Mouse (Mus musculus): ENCODE data around the gene Slc1a5. TPM values are rescaled to one million over a fixed set of nuclear protein-coding genes. Genes with fewer than 3 reads are reported as not detected.
A peak's percentile ranks its signal among the peaks of the same experiment; 100 is the strongest.

Slc1a5 gene
- polyA plus RNA-seq, 1 experiment from 2014 or later = 36.1 TPM

DNA sequence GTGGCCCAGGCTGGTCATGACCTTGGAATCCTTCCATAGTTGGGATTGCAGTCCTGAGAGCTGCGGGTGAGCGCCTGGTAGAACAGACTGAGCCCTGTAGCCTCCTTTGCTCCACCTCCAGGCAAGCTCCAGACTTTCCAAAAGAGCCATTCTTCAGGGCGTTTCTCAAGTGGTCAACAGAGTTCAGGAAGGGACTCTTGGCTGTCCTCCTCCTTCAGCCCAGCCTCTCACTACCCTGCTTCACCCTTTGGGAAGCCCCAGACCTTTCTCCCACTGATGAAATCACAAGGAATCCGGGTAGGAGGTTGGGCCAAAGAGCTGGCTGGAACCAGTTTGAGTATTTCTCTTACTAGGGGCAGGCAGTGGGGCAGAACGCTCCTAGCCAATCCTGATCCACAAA is 1.1 kb upstream of the Slc1a5 start:
- H3K9ac ChIP-seq (ENCODE audit: low read depth, low read length) = no peak overlapping the region
- peaks cover 22% of the 10 kb centered on the region for H3K4me1 ChIP-seq (ENCODE audit: control insufficient read depth, insufficient read depth, low read length)
- no peak for ATAC-seq (ENCODE audit: low FRiP score, low TSS enrichment)
- H3K36me3 ChIP-seq (ENCODE audit: control insufficient read depth, insufficient read depth, low read length) = no peaks in the 10 kb centered on the region
- no peak overlapping the region for H3K4me2 ChIP-seq (replicated peaks; ENCODE audit: low read depth, low read length)
- no peaks in the 10 kb centered on the region; the same call in 1 of the 2 replicates for H3K9me3 ChIP-seq (ENCODE audit: control insufficient read depth, low read length)
- no peaks in the 10 kb centered on the region for H3K27me3 ChIP-seq (ENCODE audit: control insufficient read depth, insufficient read depth, low read length)
- H3K27ac ChIP-seq (ENCODE audit: low read depth, low read length) = peak overlapping the region; percentile 55; the same call in 1 of the 2 replicates
- no peak overlapping the region for H3K4me3 ChIP-seq (ENCODE audit: low read length)
- WGBS = 61% methylated on average over 5 of the region's 5 CpGs

- Histone ChIP-seq H3K27ac (ENCODE audit: low read depth, low read length) (no peak overlapping the region; the same call in 1 of the 2 replicates), H3K9ac (ENCODE audit: low read depth, low read length) (peak overlapping the region; percentile 77), H3K4me3 (ENCODE audit: low read length) (peak overlapping the region; percentile 62), H3K4me1 (ENCODE audit: control insufficient read depth, insufficient read depth, low read length) (peaks cover 22% of the 10 kb centered on the region), H3K9me3 (ENCODE audit: control insufficient read depth, low read length) (no peaks in the 10 kb centered on the region; the same call in 1 of the 2 replicates), H3K27me3 (ENCODE audit: control insufficient read depth, insufficient read depth, low read length) (no peaks in the 10 kb centered on the region), H3K4me2 (replicated peaks; ENCODE audit: low read depth, low read length) (peak overlapping the region; percentile 88), H3K36me3 (ENCODE audit: control insufficient read depth, insufficient read depth, low read length) (peaks cover 4% of the 10 kb centered on the region; the same call in 1 of the 2 replicates)
- under 1% methylated on average over 10 of the region's 10 CpGs for WGBS
- ATAC-seq (ENCODE audit: low FRiP score, low TSS enrichment) = 0 out of 2 replicates have a peak, but pooled peaks have one; percentile 3
Measured at GRCm38 (mm10) chr7:16781555-16781815, 345 bp downstream of the Slc1a5 start.

DNA sequence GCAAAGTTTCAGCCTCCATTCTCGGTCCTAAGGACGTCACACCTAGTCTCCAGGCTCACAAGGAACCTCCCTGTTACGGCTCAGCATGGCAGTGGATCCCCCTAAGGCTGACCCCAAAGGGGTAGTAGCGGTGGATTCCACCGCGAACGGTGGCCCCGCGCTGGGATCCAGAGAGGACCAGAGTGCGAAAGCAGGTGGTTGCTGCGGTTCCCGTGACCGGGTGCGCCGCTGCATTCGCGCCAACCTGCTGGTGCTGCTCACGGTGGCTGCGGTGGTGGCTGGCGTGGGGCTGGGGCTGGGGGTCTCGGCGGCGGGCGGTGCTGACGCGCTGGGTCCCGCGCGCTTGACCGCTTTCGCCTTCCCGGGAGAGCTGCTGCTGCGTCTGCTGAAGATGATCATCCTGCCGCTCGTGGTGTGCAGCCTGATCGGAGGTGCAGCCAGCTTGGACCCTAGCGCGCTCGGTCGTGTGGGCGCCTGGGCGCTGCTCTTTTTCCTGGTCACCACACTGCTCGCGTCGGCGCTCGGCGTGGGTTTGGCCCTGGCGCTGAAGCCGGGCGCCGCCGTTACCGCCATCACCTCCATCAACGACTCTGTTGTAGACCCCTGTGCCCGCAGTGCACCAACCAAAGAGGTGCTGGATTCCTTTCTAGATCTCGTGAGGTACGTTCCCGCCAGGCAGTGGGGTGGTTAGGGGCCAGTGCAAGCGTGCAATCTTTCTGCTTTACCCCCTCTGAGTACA is 845 bp downstream of the Slc1a5 start:
- WGBS = under 1% methylated on average over 58 of the region's 60 CpGs
- Histone ChIP-seq H3K9me3 (ENCODE audit: control insufficient read depth, low read length) (no peaks in the 10 kb centered on the region; the same call in 1 of the 2 replicates), H3K27ac (ENCODE audit: low read depth, low read length) (no peak overlapping the region; the same call in 1 of the 2 replicates), H3K27me3 (ENCODE audit: control insufficient read depth, insufficient read depth, low read length) (no peaks in the 10 kb centered on the region), H3K4me1 (ENCODE audit: control insufficient read depth, insufficient read depth, low read length) (peaks cover 22% of the 10 kb centered on the region), H3K4me2 (replicated peaks; ENCODE audit: low read depth, low read length) (peak overlapping the region; percentile 88), H3K9ac (ENCODE audit: low read depth, low read length) (peak overlapping the region; percentile 77), H3K4me3 (ENCODE audit: low read length) (peak overlapping the region; percentile 62), H3K36me3 (ENCODE audit: control insufficient read depth, insufficient read depth, low read length) (peaks cover 7% of the 10 kb centered on the region; the same call in 1 of the 2 replicates)
- peak; percentile 13; the same call in 1 of the 2 replicates for ATAC-seq (ENCODE audit: low FRiP score, low TSS enrichment)

- Histone ChIP-seq H3K27ac (ENCODE audit: low read depth, low read length) (no peak overlapping the region), H3K4me1 (ENCODE audit: control insufficient read depth, insufficient read depth, low read length) (peaks cover 22% of the 10 kb centered on the region), H3K27me3 (ENCODE audit: control insufficient read depth, insufficient read depth, low read length) (no peaks in the 10 kb centered on the region), H3K36me3 (ENCODE audit: control insufficient read depth, insufficient read depth, low read length) (peaks cover 7% of the 10 kb centered on the region; the same call in 1 of the 2 replicates), H3K9ac (ENCODE audit: low read depth, low read length) (peak overlapping the region; percentile 77), H3K4me3 (ENCODE audit: low read length) (peak overlapping the region; percentile 62), H3K9me3 (ENCODE audit: control insufficient read depth, low read length) (no peaks in the 10 kb centered on the region), H3K4me2 (replicated peaks; ENCODE audit: low read depth, low read length) (peak overlapping the region; percentile 88)
- 5% methylated on average over 11 of the region's 11 CpGs for whole genome bisulfite sequencing
- ATAC-seq (ENCODE audit: low FRiP score, low TSS enrichment) = no peak
Measured at GRCm38 (mm10) chr7:16782555-16783125, 1.5 kb downstream of the Slc1a5 start.

GRCm38 (mm10) chr7:16783224-16783688 is 2.1 kb downstream of the Slc1a5 start:
- 0 out of 2 replicates have a peak overlapping the region, but pooled peaks have one; percentile 11 for H3K27ac ChIP-seq (ENCODE audit: low read depth, low read length)
- 22% methylated on average over 10 of the region's 10 CpGs for whole genome bisulfite sequencing
- peaks cover 7% of the 10 kb centered on the region; the same call in 1 of the 2 replicates for H3K36me3 ChIP-seq (ENCODE audit: control insufficient read depth, insufficient read depth, low read length)
- peaks cover 22% of the 10 kb centered on the region for H3K4me1 ChIP-seq (ENCODE audit: control insufficient read depth, insufficient read depth, low read length)
- H3K9me3 ChIP-seq (ENCODE audit: control insufficient read depth, low read length) = no peaks in the 10 kb centered on the region
- peak overlapping the region; percentile 62 for H3K4me3 ChIP-seq (ENCODE audit: low read length)
- H3K4me2 ChIP-seq (replicated peaks; ENCODE audit: low read depth, low read length) = peak overlapping the region; percentile 88
- H3K27me3 ChIP-seq (ENCODE audit: control insufficient read depth, insufficient read depth, low read length) = no peaks in the 10 kb centered on the region
- H3K9ac ChIP-seq (ENCODE audit: low read depth, low read length) = peak overlapping the region; percentile 77
- ATAC-seq (ENCODE audit: low FRiP score, low TSS enrichment) = no peak

GRCm38 (mm10) chr7:16783758-16784415 is 2.7 kb downstream of the Slc1a5 start:
- H3K9ac ChIP-seq (ENCODE audit: low read depth, low read length) = peak overlapping the region; percentile 77
- no peaks in the 10 kb centered on the region for H3K9me3 ChIP-seq (ENCODE audit: control insufficient read depth, low read length)
- peak overlapping the region; percentile 88 for H3K4me2 ChIP-seq (replicated peaks; ENCODE audit: low read depth, low read length)
- peak overlapping the region; percentile 62 for H3K4me3 ChIP-seq (ENCODE audit: low read length)
- H3K27me3 ChIP-seq (ENCODE audit: control insufficient read depth, insufficient read depth, low read length) = no peaks in the 10 kb centered on the region
- H3K36me3 ChIP-seq (ENCODE audit: control insufficient read depth, insufficient read depth, low read length) = peaks cover 7% of the 10 kb centered on the region; the same call in 1 of the 2 replicates
- WGBS = 48% methylated on average over 17 of the region's 17 CpGs
- H3K27ac ChIP-seq (ENCODE audit: low read depth, low read length) = 0 out of 2 replicates have a peak overlapping the region, but pooled peaks have one; percentile 11
- peaks cover 22% of the 10 kb centered on the region for H3K4me1 ChIP-seq (ENCODE audit: control insufficient read depth, insufficient read depth, low read length)
- no peak for ATAC-seq (ENCODE audit: low FRiP score, low TSS enrichment)

DNA sequence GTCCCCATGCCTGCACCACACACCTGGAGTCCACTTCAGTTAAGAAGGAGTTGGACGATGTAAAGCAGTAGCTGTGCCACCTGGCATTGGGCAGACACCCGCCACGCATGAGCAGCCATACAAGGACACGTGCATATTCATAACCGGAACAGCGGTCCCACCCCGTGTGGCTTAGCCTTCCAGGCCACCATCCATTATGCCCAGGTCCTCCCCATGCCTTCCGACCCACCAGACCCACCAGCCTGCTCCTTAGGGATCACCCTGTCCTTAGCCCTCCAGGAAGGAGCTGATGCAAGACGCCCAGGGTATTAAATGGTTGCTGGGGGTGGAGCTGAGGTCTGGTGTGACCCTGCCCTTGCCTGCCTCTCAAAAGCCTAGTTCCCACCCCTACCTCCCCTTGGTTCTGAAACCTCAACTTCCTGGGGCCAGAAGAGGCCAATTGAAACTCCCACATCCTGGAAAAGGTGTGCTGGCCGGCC is 3.4 kb downstream of the Slc1a5 start:
- Histone ChIP-seq H3K4me2 (replicated peaks; ENCODE audit: low read depth, low read length) (peak overlapping the region; percentile 88; the same call in 1 of the 2 replicates), H3K4me1 (ENCODE audit: control insufficient read depth, insufficient read depth, low read length) (peaks cover 22% of the 10 kb centered on the region), H3K9ac (ENCODE audit: low read depth, low read length) (no peak overlapping the region), H3K9me3 (ENCODE audit: control insufficient read depth, low read length) (no peaks in the 10 kb centered on the region), H3K27me3 (ENCODE audit: control insufficient read depth, insufficient read depth, low read length) (no peaks in the 10 kb centered on the region), H3K36me3 (ENCODE audit: control insufficient read depth, insufficient read depth, low read length) (peaks cover 7% of the 10 kb centered on the region; the same call in 1 of the 2 replicates), H3K4me3 (ENCODE audit: low read length) (peak overlapping the region; percentile 62; the same call in 1 of the 2 replicates), H3K27ac (ENCODE audit: low read depth, low read length) (no peak overlapping the region)
- WGBS = 58% methylated on average over 10 of the region's 10 CpGs
- ATAC-seq (ENCODE audit: low FRiP score, low TSS enrichment) = no peak; the same call in 1 of the 2 replicates

GRCm38 (mm10) chr7:16785541-16786083 is 4.5 kb downstream of the Slc1a5 start:
- H3K27ac ChIP-seq (ENCODE audit: low read depth, low read length) = no peak overlapping the region
- H3K9ac ChIP-seq (ENCODE audit: low read depth, low read length) = no peak overlapping the region
- no peak overlapping the region for H3K4me3 ChIP-seq (ENCODE audit: low read length)
- peaks cover 22% of the 10 kb centered on the region for H3K4me1 ChIP-seq (ENCODE audit: control insufficient read depth, insufficient read depth, low read length)
- no peaks in the 10 kb centered on the region for H3K9me3 ChIP-seq (ENCODE audit: control insufficient read depth, low read length)
- 84% methylated on average over 8 of the region's 8 CpGs for WGBS
- no peaks in the 10 kb centered on the region for H3K27me3 ChIP-seq (ENCODE audit: control insufficient read depth, insufficient read depth, low read length)
- no peak for ATAC-seq (ENCODE audit: low FRiP score, low TSS enrichment)
- no peak overlapping the region for H3K4me2 ChIP-seq (replicated peaks; ENCODE audit: low read depth, low read length)
- peaks cover 9% of the 10 kb centered on the region; the same call in 1 of the 2 replicates for H3K36me3 ChIP-seq (ENCODE audit: control insufficient read depth, insufficient read depth, low read length)
